Mouse (Mus musculus) limb, embryonic 15.5 days (tissue): ENCODE measurements around the gene Rps15. TPM values are rescaled to one million over a fixed set of nuclear protein-coding genes. Genes with fewer than 3 reads are reported as not detected.

Experiments
- ATAC-seq: fragments of 200-750 bp; cut with Nextera tagmentation; 2 replicates; pipeline ENCODE4 v1.8.0; 2017; ENCODE audit warnings: low read depth, moderate TSS enrichment; ENCODE audit not compliant: insufficient number of reproducible peaks, low FRiP score, low TSS enrichment
- H3K27ac ChIP-seq: fragments of 300-500 bp; sonication (generic); 2 replicates; pipeline ENCODE4 v1.5.1; 2015; ENCODE audit warnings: moderate library complexity, mild to moderate bottlenecking, inconsistent platforms
- H3K27me3 ChIP-seq: fragments of 300-500 bp; sonication (generic); 2 replicates; pipeline ENCODE4 v1.6.1; 2015; ENCODE audit warnings: inconsistent platforms
- H3K36me3 ChIP-seq: fragments of 300-500 bp; sonication (generic); 2 replicates; pipeline ENCODE4 v1.6.1; 2015; ENCODE audit warnings: inconsistent platforms
- H3K4me1 ChIP-seq: fragments of 300-500 bp; sonication (generic); 2 replicates; pipeline ENCODE4 v1.6.1; 2015; ENCODE audit warnings: inconsistent platforms
- H3K4me2 ChIP-seq: fragments of 300-500 bp; sonication (generic); 2 replicates; pipeline ENCODE4 v1.6.1; 2015; ENCODE audit warnings: mild to moderate bottlenecking, inconsistent platforms
- H3K4me3 ChIP-seq: fragments of 300-500 bp; sonication (generic); 2 replicates; pipeline ENCODE4 v1.5.1; 2015; ENCODE audit warnings: mild to moderate bottlenecking, inconsistent platforms
- H3K9ac ChIP-seq: fragments of 300-500 bp; sonication (generic); 2 replicates; pipeline ENCODE4 v1.6.1; 2015; ENCODE audit warnings: inconsistent platforms
- H3K9me3 ChIP-seq: fragments of 300-500 bp; sonication (generic); 2 replicates; pipeline ENCODE4 v1.6.1; 2016; ENCODE audit warnings: inconsistent platforms
- WGBS: fragments of 180-500 bp; shearing (Covaris S2); methylation state at CpG from one replicate; pipeline ENCODE4 v1.1.7; 2015; 5-methylcytosine and 5-hydroxymethylcytosine counted together
- polyA plus RNA-seq: library from polyadenylated mRNA; unstranded; fragments of >200 nt; fragmentation: Nextera tagmentation; extraction: Ambion mirVana; gene quantifications from 2 replicates; pipeline ENCODE4 v1.2.1, GENCODE M21; 2015

The Rps15 gene
- polyA plus RNA-seq, 1 experiment from 2014 or later = 925 TPM

- H3K27ac ChIP-seq = no peak overlapping the region
- H3K9ac ChIP-seq = no peak overlapping the region
- H3K27me3 ChIP-seq = peaks cover 60% of the 10 kb centered on the region
- H3K4me3 ChIP-seq = no peak overlapping the region
- H3K36me3 ChIP-seq = peaks cover 19% of the 10 kb centered on the region
- H3K4me1 ChIP-seq = peaks cover 47% of the 10 kb centered on the region
- H3K4me2 ChIP-seq = no peak overlapping the region
- ATAC-seq = no peak
- 63% methylated on average over 8 of the region's 8 CpGs for WGBS
- H3K9me3 ChIP-seq = no peaks in the 10 kb centered on the region
These were observed 5.4 kb downstream of the Rps15 start for GRCm38 (mm10) chr10:80297526-80298133.

DNA sequence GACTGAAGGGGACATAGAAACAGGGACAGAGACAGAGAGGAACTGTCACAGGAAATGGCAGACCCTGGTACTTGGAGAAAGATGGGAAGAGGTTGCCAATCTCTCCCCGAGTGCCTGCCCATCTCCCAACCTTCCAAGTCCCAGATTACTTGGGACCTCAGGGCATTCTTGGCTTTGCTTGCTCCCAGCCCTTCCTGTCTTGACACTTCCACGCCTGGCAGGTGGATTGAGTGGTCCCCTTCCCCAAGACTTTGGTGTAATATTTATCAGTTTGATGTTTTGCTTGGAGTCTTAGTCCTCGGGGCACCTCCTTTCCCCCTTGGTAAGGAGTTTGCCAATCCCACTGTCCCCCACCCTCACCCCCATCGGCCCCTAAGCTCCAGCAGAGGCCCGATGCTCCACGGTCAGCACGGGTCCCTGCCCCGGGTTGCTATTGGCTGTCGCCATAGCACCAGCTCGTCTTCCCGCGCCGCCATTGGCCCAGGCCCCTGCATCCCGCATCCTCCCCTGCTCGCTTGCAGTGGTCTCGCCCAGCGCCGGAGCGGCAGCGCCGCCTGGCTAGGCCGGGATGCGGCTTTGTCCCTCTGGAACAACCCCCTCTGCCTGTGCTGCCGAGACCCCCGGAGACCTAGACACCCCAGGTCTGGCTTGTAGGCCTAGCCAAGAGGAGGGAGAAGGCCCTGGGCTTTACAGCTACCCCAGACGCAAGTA lies 6.5 kb downstream of the Rps15 start:
- Histone ChIP-seq H3K4me1 (peaks cover 40% of the 10 kb centered on the region), H3K36me3 (peaks cover 14% of the 10 kb centered on the region), H3K27ac (no peak overlapping the region), H3K4me3 (0 out of 2 replicates have a peak overlapping the region, but pooled peaks have one; percentile 1), H3K9me3 (no peaks in the 10 kb centered on the region), H3K4me2 (peak overlapping the region; percentile 25; the same call in 1 of the 2 replicates), H3K27me3 (peaks cover 65% of the 10 kb centered on the region), H3K9ac (no peak overlapping the region)
- ATAC-seq = no peak
- 3% methylated on average over 26 of the region's 26 CpGs for WGBS

DNA sequence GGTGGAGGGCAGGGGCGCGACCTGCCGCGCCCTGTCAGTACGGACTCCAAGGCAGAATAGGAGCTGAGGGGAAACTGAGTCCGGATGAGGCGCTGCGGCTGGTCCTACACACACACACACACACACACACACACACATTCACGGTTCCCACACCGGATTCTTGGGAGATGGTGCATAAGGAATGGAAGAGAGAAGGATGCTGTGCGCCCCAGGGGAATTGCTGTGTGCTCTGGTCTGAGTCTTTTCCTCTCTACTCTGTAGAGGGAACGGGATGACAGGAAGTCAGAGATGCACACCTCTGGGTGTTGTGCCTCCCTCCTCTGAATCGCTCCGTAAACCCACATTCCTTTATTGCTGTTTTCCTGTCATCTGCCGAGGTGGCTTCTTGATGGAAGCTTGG lies 7.0 kb downstream of the Rps15 start:
- no peaks in the 10 kb centered on the region for H3K9me3 ChIP-seq

DNA sequence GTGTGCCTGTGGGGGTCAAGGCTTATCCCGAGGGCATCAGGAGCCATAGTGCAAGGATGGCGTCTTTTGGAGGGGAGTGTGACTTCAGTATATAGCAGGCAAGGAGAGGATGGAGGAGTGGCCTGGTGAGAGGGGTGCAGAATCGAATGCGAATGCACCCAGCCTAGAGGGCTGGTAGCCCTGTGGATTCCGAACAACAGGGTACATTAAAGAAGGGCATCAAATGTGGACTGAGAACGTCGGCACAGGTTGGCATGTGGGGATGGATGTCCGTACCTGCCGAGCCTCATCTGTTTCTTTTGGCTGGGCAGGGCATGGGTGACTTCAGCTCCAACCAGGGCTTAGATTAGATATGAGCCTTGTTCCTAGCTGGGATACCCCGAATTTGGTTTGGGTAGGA lies 7.6 kb downstream of the Rps15 start:
- H3K9ac ChIP-seq = no peak overlapping the region
- H3K4me2 ChIP-seq = no peak overlapping the region

More for the DNA sequence above, 7.0 kb downstream of the Rps15 start:
- Histone ChIP-seq H3K27me3 (peaks cover 71% of the 10 kb centered on the region), H3K4me1 (peaks cover 35% of the 10 kb centered on the region), H3K4me2 (peak overlapping the region; percentile 25; the same call in 1 of the 2 replicates), H3K36me3 (peaks cover 9% of the 10 kb centered on the region), H3K27ac (no peak overlapping the region), H3K4me3 (0 out of 2 replicates have a peak overlapping the region, but pooled peaks have one; percentile 1), H3K9ac (no peak overlapping the region)
- no peak for ATAC-seq
- WGBS = 6% methylated on average over 15 of the region's 15 CpGs

GRCm38 (mm10) chr10:80300672-80301181 lies 8.5 kb downstream of the Rps15 start:
- H3K9me3 ChIP-seq = no peaks in the 10 kb centered on the region
- H3K27me3 ChIP-seq = peaks cover 85% of the 10 kb centered on the region
- H3K4me1 ChIP-seq = peaks cover 26% of the 10 kb centered on the region
- no peak overlapping the region for H3K9ac ChIP-seq
- no peak overlapping the region for H3K27ac ChIP-seq
- no peak overlapping the region for H3K4me2 ChIP-seq
- H3K36me3 ChIP-seq = 0 out of 2 replicates have a peak, but pooled peaks cover 4% of the 10 kb centered on the region
- no peak for ATAC-seq
- H3K4me3 ChIP-seq = no peak overlapping the region
- 26% methylated on average over 11 of the region's 11 CpGs for WGBS

More for the DNA sequence above, 7.6 kb downstream of the Rps15 start:
- ATAC-seq = no peak
- peaks cover 76% of the 10 kb centered on the region for H3K27me3 ChIP-seq
- H3K4me1 ChIP-seq = peaks cover 32% of the 10 kb centered on the region
- WGBS = 48% methylated on average over 10 of the region's 10 CpGs
- H3K9me3 ChIP-seq = no peaks in the 10 kb centered on the region
- no peak overlapping the region for H3K4me3 ChIP-seq
- H3K36me3 ChIP-seq = peaks cover 3% of the 10 kb centered on the region
- no peak overlapping the region for H3K27ac ChIP-seq

- H3K4me3 ChIP-seq = no peak overlapping the region
- H3K36me3 ChIP-seq = 0 out of 2 replicates have a peak, but pooled peaks cover 5% of the 10 kb centered on the region
- 71% methylated on average over 10 of the region's 10 CpGs for WGBS
- no peaks in the 10 kb centered on the region for H3K9me3 ChIP-seq
- H3K27ac ChIP-seq = no peak overlapping the region
- peaks cover 20% of the 10 kb centered on the region for H3K4me1 ChIP-seq
- peaks cover 92% of the 10 kb centered on the region for H3K27me3 ChIP-seq
- no peak for ATAC-seq
- H3K4me2 ChIP-seq = no peak overlapping the region
- H3K9ac ChIP-seq = no peak overlapping the region
These were observed 9.2 kb downstream of the Rps15 start for GRCm38 (mm10) chr10:80301256-80302081.

GRCm38 (mm10) chr10:80302082-80302355 lies 9.8 kb downstream of the Rps15 start:
- no peak for ATAC-seq
- 54% methylated on average over 5 of the region's 5 CpGs for WGBS
- Histone ChIP-seq H3K27ac (no peak overlapping the region), H3K27me3 (peaks cover 94% of the 10 kb centered on the region), H3K4me2 (no peak overlapping the region), H3K4me1 (peaks cover 14% of the 10 kb centered on the region), H3K4me3 (no peak overlapping the region), H3K9ac (no peak overlapping the region), H3K36me3 (0 out of 2 replicates have a peak, but pooled peaks cover 5% of the 10 kb centered on the region), H3K9me3 (no peaks in the 10 kb centered on the region)

GRCm38 (mm10) chr10:80302471-80302881 lies 10.2 kb downstream of the Rps15 start:
- Histone ChIP-seq H3K36me3 (0 out of 2 replicates have a peak, but pooled peaks cover 5% of the 10 kb centered on the region), H3K27ac (no peak overlapping the region), H3K4me3 (no peak overlapping the region), H3K4me1 (peaks cover 14% of the 10 kb centered on the region), H3K9me3 (no peaks in the 10 kb centered on the region), H3K9ac (no peak overlapping the region), H3K27me3 (peaks cover 93% of the 10 kb centered on the region), H3K4me2 (no peak overlapping the region)
- no peak for ATAC-seq
- 12% methylated on average over 9 of the region's 9 CpGs for WGBS

DNA sequence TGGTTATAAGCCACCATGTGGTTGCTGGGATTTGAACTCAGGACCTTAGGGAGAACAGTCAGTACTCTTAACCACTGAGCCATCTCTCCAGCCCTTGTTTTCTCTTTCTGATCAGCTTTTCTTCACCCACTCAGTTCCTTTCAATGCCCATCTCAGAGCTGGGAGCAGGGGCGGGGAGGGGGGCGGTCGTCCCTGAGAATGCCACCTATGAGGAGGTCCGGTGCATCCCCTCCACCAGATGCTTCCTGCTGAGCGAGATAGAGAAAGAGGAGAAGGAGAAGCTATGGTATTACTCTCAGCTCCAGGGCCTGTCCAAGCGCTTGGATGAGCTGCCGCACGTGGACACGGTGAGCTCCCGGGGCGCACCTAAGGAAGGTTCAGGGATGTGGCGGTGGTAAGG lies 12.2 kb downstream of the Rps15 start:
- 16% methylated on average over 12 of the region's 12 CpGs for WGBS
- Histone ChIP-seq H3K9ac (no peak overlapping the region), H3K36me3 (0 out of 2 replicates have a peak, but pooled peaks cover 5% of the 10 kb centered on the region), H3K4me3 (no peak overlapping the region), H3K4me1 (peaks cover 9% of the 10 kb centered on the region), H3K9me3 (no peaks in the 10 kb centered on the region), H3K27ac (no peak overlapping the region), H3K27me3 (peaks cover 73% of the 10 kb centered on the region), H3K4me2 (peak overlapping the region; percentile 12; the same call in 1 of the 2 replicates)
- ATAC-seq = no peak

GRCm38 (mm10) chr10:80304862-80305261 lies 12.6 kb downstream of the Rps15 start:
- no peak overlapping the region for H3K9ac ChIP-seq
- no peak overlapping the region for H3K4me3 ChIP-seq
- peaks cover 69% of the 10 kb centered on the region for H3K27me3 ChIP-seq
- no peaks in the 10 kb centered on the region for H3K9me3 ChIP-seq
- 12% methylated on average over 24 of the region's 25 CpGs for WGBS
- H3K36me3 ChIP-seq = 0 out of 2 replicates have a peak, but pooled peaks cover 5% of the 10 kb centered on the region
- H3K4me1 ChIP-seq = peaks cover 9% of the 10 kb centered on the region
- H3K4me2 ChIP-seq = peak overlapping the region; percentile 12; the same call in 1 of the 2 replicates
- no peak for ATAC-seq
- no peak overlapping the region for H3K27ac ChIP-seq

GRCm38 (mm10) chr10:80311560-80311959 lies 19.3 kb downstream of the Rps15 start:
- no peak overlapping the region for H3K27ac ChIP-seq
- 84% methylated on average over 16 of the region's 16 CpGs for WGBS
- peaks cover 74% of the 10 kb centered on the region for H3K27me3 ChIP-seq
- no peaks in the 10 kb centered on the region for H3K9me3 ChIP-seq
- no peak overlapping the region for H3K4me3 ChIP-seq
- no peak for ATAC-seq
- no peak overlapping the region for H3K9ac ChIP-seq
- no peaks in the 10 kb centered on the region for H3K36me3 ChIP-seq
- H3K4me1 ChIP-seq = peaks cover 21% of the 10 kb centered on the region
- no peak overlapping the region for H3K4me2 ChIP-seq
